Mouse (Mus musculus) stomach, postnatal 0 days (tissue): Measurements from ENCODE around the gene Parvb.

Experiments used
- CTCF ChIP-seq: IDR thresholded peaks from 2 replicates; pipeline ENCODE4 v1.5.1; 2016; ENCODE audit warnings: antibody characterized with exemption, low read depth, mild to moderate bottlenecking, moderate library complexity
- EP300 ChIP-seq: optimal IDR thresholded peaks from 2 replicates; pipeline ENCODE3; 2016; ENCODE audit warnings: antibody characterized with exemption

- no peak for TF ChIP-seq EP300
- no peak for TF ChIP-seq CTCF
These were observed 105.8 kb downstream of the Parvb start for GRCm38 (mm10) chr15:84337599-84337998.
